Mouse (Mus musculus) heart, postnatal 4 days (tissue): ENCODE measurements around the gene Mrpl50. TPM values are rescaled to one million over a fixed set of nuclear protein-coding genes. Genes with fewer than 3 reads are reported as not detected.
"Not testable (repeated sequence)": the region's sequence is repeated elsewhere in the genome, so short reads cannot be mapped to it uniquely, and the experiment has no call there.

Experiments used
- DNase-seq: peaks from one replicate; pipeline ENCODE4 v3.0.0; 2021
- total RNA-seq, 2 experiments: library from RNA; stranded (reverse); gene quantifications; 2 replicates each; pipeline ENCODE4 v1.2.3; 2021

The Mrpl50 gene
- total RNA-seq = 10 to 100 TPM; 36.3 to 37.0 TPM

GRCm38 (mm10) chr4:49520572-49521340 lies at the start of gene Mrpl50, which contains the start of gene Zfp189:
TSS of gene Mrpl50 (minus strand) at chr4:49521093.
TSS of gene Zfp189 (plus strand) at chr4:49521176.
- peak; percentile 93 for DNase-seq

- DNase-seq = peak; percentile 72
Measured at GRCm38 (mm10) chr4:49567613-49568012, 46.7 kb upstream of the Mrpl50 start.

- peak; percentile 53 for DNase-seq
Measured at GRCm38 (mm10) chr4:49559915-49560772, 39.3 kb upstream of the Mrpl50 start.

GRCm38 (mm10) chr4:49558181-49558580 lies 37.3 kb upstream of the Mrpl50 start:
- no peak for DNase-seq

- DNase-seq = no peak
Measured at GRCm38 (mm10) chr4:49557375-49557774, 36.5 kb upstream of the Mrpl50 start.

- no peak for DNase-seq
Measured at GRCm38 (mm10) chr4:49553380-49553779, 32.5 kb upstream of the Mrpl50 start.

- no peak for DNase-seq
Measured at GRCm38 (mm10) chr4:49549383-49549782, 28.5 kb upstream of the Mrpl50 start, which contains the start of gene Aldob. TSS of gene Aldob (minus strand) at chr4:49549546.

- DNase-seq = no peak
Measured at GRCm38 (mm10) chr4:49547544-49548219, 26.8 kb upstream of the Mrpl50 start.

- no peak for DNase-seq
Measured at GRCm38 (mm10) chr4:49546873-49547543, 26.1 kb upstream of the Mrpl50 start.

GRCm38 (mm10) chr4:49546026-49546425 lies 25.1 kb upstream of the Mrpl50 start:
- DNase-seq = no peak

- peak; percentile 13 for DNase-seq
Measured at GRCm38 (mm10) chr4:49540966-49541365, 20.1 kb upstream of the Mrpl50 start.

GRCm38 (mm10) chr4:49539665-49540064 lies 18.8 kb upstream of the Mrpl50 start:
- peak; percentile 45 for DNase-seq

GRCm38 (mm10) chr4:49536671-49537070 lies 15.8 kb upstream of the Mrpl50 start:
- no peak for DNase-seq

GRCm38 (mm10) chr4:49535675-49536294 lies 14.9 kb upstream of the Mrpl50 start:
- DNase-seq = no peak

- no peak for DNase-seq
Measured at GRCm38 (mm10) chr4:49535036-49535435, 14.1 kb upstream of the Mrpl50 start.

GRCm38 (mm10) chr4:49522576-49522975 lies 1.7 kb upstream of the Mrpl50 start:
- peak; percentile 53 for DNase-seq

GRCm38 (mm10) chr4:49521346-49521745 lies 453 bp upstream of the Mrpl50 start:
- DNase-seq = no peak

- no peak for DNase-seq
Measured at GRCm38 (mm10) chr4:49519476-49519875, 1.4 kb downstream of the Mrpl50 start.

GRCm38 (mm10) chr4:49514441-49514840 lies 6.5 kb downstream of the Mrpl50 start:
- DNase-seq = no peak

- no peak for DNase-seq
Measured at GRCm38 (mm10) chr4:49512636-49513035, 8.3 kb downstream of the Mrpl50 start.

- not testable (repeated sequence) for DNase-seq
Measured at GRCm38 (mm10) chr4:49510236-49510835, 10.6 kb downstream of the Mrpl50 start.
